Mouse (Mus musculus) cortical plate, adult 2 months (tissue): ENCODE results near the gene Prss50.

ENCODE experiments used
- CTCF ChIP-seq: fragments of 200-500 bp; IDR thresholded peaks from 2 replicates; pipeline ENCODE4 v1.5.1; 2011; ENCODE audit warnings: mild to moderate bottlenecking, control low read depth, low read length; ENCODE audit not compliant: insufficient read depth; ENCODE audit errors: extremely low read depth
- POLR2A ChIP-seq: fragments of 200-500 bp; IDR thresholded peaks from 2 replicates; pipeline ENCODE4 v1.6.1; 2011; ENCODE audit warnings: mild to moderate bottlenecking, low read length, control low read depth; ENCODE audit not compliant: insufficient read depth; ENCODE audit errors: extremely low read depth

GRCm38 (mm10) chr9:110855903-110856302 is 1.9 kb upstream of the Prss50 start:
- TF ChIP-seq POLR2A (no peak), CTCF (no peak)
